Mouse (Mus musculus): ENCODE measurements around the gene Rps6kc1. TPM values are rescaled to one million over a fixed set of nuclear protein-coding genes. Genes with fewer than 3 reads are reported as not detected.

The Rps6kc1 gene
- polyA plus RNA-seq, 1 experiment from 2014 or later = 17.3 TPM

DNA sequence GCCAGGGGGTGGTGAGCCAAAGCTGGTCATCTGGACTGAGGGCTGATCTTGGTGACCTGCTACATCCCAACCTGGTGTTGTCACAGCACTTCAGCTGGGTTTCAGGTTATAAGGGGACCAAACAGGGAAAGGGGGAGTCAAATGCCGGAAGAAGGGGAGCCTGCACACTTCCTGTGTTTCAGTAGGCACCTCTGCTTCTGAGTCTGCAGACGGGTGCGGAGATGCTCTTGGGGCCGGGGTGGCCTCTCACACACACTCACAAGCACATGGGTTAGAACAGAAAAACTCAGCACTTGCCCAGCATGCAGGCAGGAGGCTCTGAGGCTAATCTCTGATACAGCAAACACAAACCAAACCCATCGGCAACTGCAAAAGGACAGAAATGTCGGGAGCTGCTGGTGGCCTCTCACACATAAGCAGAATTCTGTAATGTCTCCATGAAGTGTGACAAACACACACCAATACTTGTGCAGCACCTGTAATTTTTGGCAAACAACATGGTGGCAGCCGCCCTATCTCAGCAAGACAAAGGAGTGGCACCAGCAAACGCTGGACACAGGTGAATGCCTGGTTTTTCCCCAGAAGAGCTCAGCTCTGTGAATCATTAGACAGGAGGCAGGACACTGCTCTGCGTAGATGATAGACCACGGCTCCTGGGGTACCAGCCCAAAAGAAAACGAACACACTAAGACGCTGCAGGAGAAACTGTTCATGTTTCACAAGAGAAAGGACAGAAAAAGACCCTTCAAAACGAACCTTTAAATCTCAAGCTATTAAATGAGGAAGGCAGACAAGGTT is 139.3 kb downstream of the Rps6kc1 start:
- 80% methylated on average over 13 of the region's 13 CpGs for WGBS
- Histone ChIP-seq H3K36me3 (peaks cover 22% of the 10 kb centered on the region), H3K4me3 (no peak overlapping the region), H3K27ac (no peak overlapping the region), H3K9ac (no peak overlapping the region), H3K9me3 (no peaks in the 10 kb centered on the region), H3K27me3 (no peaks in the 10 kb centered on the region), H3K4me2 (replicated peaks) (no peak overlapping the region), H3K4me1 (0 out of 2 replicates have a peak, but pooled peaks cover 7% of the 10 kb centered on the region)
- ATAC-seq (ENCODE audit: low FRiP score, low read depth) = no peak

DNA sequence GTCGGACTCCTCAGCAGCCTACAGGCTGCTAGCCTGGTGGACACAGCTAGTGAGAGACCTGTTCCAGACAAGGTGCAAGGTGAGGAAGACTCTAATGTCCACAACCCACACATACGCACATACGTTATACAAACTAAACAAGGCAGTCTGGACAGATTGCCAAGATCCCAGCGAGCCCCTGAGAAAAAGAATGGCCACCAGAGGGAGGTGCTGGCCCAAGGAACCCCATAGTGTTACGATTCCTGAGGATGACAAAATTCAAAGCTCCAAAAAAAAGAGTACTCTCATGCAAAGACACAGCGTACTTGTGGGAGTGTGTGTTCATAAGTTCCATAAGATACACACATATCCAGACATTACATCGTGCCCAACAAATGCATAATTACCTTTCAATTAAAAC is 141.8 kb downstream of the Rps6kc1 start:
- Histone ChIP-seq H3K4me3 (no peak overlapping the region), H3K27me3 (no peaks in the 10 kb centered on the region), H3K4me1 (0 out of 2 replicates have a peak, but pooled peaks cover 6% of the 10 kb centered on the region), H3K4me2 (replicated peaks) (no peak overlapping the region), H3K9me3 (0 out of 2 replicates have a peak, but pooled peaks cover 3% of the 10 kb centered on the region), H3K36me3 (peaks cover 11% of the 10 kb centered on the region; the same call in 1 of the 2 replicates), H3K27ac (no peak overlapping the region), H3K9ac (no peak overlapping the region)
- WGBS = 82% methylated on average over 7 of the region's 7 CpGs
- ATAC-seq (ENCODE audit: low FRiP score, low read depth) = no peak

DNA sequence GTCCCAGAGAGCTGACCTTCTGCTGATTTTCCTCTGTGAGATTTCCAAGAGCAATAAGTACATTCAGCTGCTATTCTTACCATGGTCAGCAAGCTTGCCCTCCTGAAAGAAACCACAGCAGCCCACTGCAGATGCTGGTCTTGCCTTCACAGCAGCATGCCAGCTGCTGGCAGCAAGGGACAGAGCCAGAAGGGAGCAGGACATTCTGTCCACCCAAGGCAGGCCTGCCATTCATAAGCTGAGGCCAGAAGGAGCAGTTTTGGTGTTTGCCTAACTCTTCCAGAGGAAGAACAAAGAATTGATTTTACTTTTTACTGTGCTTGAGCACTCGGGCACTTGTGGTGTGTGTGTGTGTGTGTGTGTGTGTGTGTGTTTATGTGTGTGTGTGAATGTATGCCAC is 143.3 kb downstream of the Rps6kc1 start:
- H3K9me3 ChIP-seq = 0 out of 2 replicates have a peak, but pooled peaks cover 3% of the 10 kb centered on the region
- WGBS = 50% methylated on average over 1 of the region's 1 CpGs
- no peak overlapping the region for H3K4me2 ChIP-seq (replicated peaks)
- H3K36me3 ChIP-seq = peaks cover 10% of the 10 kb centered on the region; the same call in 1 of the 2 replicates
- H3K27me3 ChIP-seq = no peaks in the 10 kb centered on the region
- H3K4me1 ChIP-seq = 0 out of 2 replicates have a peak, but pooled peaks cover 4% of the 10 kb centered on the region
- H3K9ac ChIP-seq = no peak overlapping the region
- ATAC-seq (ENCODE audit: low FRiP score, low read depth) = no peak
- no peak overlapping the region for H3K4me3 ChIP-seq
- H3K27ac ChIP-seq = no peak overlapping the region

DNA sequence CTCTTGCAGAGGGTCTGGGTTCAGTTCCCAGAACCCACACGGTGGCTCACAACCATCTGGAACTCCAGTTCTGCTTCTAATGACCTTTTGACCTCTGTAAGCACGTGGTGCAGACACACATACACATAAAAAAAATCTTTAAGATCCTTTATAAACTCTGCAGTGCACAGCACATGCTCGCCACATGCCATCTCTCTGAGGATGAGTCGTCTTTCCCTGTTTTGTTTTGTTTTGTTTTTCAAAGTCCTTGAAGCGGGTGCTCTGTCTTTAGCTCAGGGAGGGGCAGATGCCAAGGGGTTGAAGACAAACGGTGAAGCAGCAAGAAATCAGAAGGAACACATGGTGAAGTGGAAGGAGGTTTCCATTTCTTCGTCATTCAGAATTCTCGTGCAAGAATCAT is 143.9 kb downstream of the Rps6kc1 start:
- Histone ChIP-seq H3K4me2 (replicated peaks) (no peak overlapping the region), H3K36me3 (peaks cover 7% of the 10 kb centered on the region; the same call in 1 of the 2 replicates), H3K9me3 (0 out of 2 replicates have a peak, but pooled peaks cover 3% of the 10 kb centered on the region), H3K9ac (no peak overlapping the region), H3K27ac (no peak overlapping the region), H3K27me3 (no peaks in the 10 kb centered on the region), H3K4me1 (0 out of 2 replicates have a peak, but pooled peaks cover 4% of the 10 kb centered on the region), H3K4me3 (no peak overlapping the region)
- WGBS = 44% methylated on average over 8 of the region's 8 CpGs
- ATAC-seq (ENCODE audit: low FRiP score, low read depth) = no peak

DNA sequence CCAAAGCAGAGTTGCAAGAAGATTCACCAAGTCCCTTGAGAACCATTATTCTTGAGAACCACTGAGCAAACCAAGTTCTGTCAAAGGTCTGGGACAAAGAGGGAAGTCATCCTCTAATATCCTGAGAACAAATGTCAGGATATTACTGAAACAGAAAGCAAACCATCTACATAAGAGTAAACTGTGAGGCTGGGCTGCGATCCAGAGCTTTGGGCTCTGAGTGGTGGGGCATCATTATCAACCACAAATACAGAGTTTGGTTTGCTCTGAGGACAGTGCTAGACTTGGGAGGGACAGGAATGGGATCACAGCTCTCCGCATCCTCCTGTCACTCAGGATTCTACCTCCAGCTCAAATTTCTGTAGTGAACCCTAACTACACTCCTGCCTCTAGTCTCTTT is 144.8 kb downstream of the Rps6kc1 start:
- 98% methylated on average over 2 of the region's 2 CpGs for WGBS
- 0 out of 2 replicates have a peak, but pooled peaks cover 4% of the 10 kb centered on the region for H3K4me1 ChIP-seq
- H3K36me3 ChIP-seq = 0 out of 2 replicates have a peak, but pooled peaks cover under 1% of the 10 kb centered on the region
- H3K9ac ChIP-seq = no peak overlapping the region
- H3K4me3 ChIP-seq = no peak overlapping the region
- no peak overlapping the region for H3K27ac ChIP-seq
- H3K4me2 ChIP-seq (replicated peaks) = no peak overlapping the region
- H3K27me3 ChIP-seq = no peaks in the 10 kb centered on the region
- ATAC-seq (ENCODE audit: low FRiP score, low read depth) = no peak
- H3K9me3 ChIP-seq = 0 out of 2 replicates have a peak, but pooled peaks cover 3% of the 10 kb centered on the region

DNA sequence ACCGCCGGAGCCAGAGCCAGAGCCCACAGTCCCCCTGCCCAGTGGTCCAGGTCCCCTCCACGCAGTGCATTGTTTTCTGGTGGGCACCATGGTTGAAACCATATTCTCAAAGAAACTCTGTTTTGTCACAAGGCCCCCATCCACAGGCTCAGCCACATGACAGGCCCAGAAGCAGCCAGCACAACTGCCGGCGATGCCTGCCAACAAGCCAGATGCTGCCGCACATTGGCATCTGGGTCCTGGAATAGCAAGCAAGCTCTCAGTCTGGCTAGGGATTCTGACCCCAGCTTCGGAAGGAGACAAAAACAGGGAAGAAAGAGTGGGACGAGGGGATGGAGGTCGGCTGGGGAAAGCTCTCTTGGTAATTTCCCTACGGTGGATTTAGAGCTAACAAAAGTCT is 147.8 kb downstream of the Rps6kc1 start:
- Histone ChIP-seq H3K27ac (no peak overlapping the region), H3K27me3 (no peaks in the 10 kb centered on the region), H3K4me3 (no peak overlapping the region), H3K9me3 (0 out of 2 replicates have a peak, but pooled peaks cover 3% of the 10 kb centered on the region), H3K4me2 (replicated peaks) (no peak overlapping the region), H3K4me1 (0 out of 2 replicates have a peak, but pooled peaks cover 4% of the 10 kb centered on the region), H3K36me3 (no peaks in the 10 kb centered on the region), H3K9ac (no peak overlapping the region)
- 78% methylated on average over 10 of the region's 10 CpGs for WGBS
- ATAC-seq (ENCODE audit: low FRiP score, low read depth) = no peak

DNA sequence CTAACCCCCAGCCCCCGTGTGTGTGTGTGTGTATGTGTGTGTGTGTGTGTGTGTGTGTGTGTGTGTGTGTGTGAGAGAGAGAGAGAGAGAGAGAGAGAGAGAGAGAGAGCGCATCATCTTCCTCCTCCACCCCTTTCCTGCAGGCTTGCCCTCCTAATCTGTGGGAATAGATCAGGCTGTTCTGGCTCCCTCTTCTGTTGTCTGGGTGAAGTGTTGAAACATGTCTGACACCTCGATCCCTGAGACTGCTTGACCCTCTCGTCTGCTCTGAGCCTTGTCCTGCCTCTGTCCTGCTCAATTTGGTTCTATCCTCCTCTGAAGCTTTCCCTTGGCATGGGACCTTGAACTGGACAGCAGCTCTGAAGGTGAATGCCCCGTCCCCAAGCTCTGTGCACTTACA is 149.8 kb downstream of the Rps6kc1 start:
- no peak for ATAC-seq (ENCODE audit: low FRiP score, low read depth)
- H3K27ac ChIP-seq = no peak overlapping the region
- 32% methylated on average over 5 of the region's 5 CpGs for WGBS

DNA sequence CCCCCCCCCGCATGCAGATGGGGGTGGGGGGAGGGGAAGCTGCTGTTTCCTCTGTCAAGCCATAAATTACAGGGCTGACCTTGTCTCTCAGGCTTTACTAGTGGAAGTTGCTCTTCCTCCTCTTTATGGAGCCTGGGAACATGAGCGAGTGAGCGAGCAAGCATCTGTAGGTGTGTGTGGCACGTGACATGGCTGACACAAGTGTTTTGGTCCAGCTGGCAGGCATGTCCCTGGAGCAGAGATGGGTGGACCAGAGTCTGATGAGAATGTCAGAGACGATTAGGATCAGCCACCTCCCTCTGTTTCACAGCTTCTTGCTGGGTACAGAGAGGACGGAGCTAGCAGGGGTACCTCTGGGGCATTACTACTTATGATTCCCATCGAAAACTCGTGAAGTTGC is 153.7 kb downstream of the Rps6kc1 start:
- H3K9ac ChIP-seq = no peak overlapping the region
- ATAC-seq (ENCODE audit: low FRiP score, low read depth) = no peak
- no peaks in the 10 kb centered on the region for H3K27me3 ChIP-seq
- WGBS = 66% methylated on average over 8 of the region's 8 CpGs
- H3K4me3 ChIP-seq = no peak overlapping the region
- H3K4me1 ChIP-seq = peaks cover 4% of the 10 kb centered on the region; the same call in 1 of the 2 replicates
- no peaks in the 10 kb centered on the region for H3K36me3 ChIP-seq
- H3K9me3 ChIP-seq = no peaks in the 10 kb centered on the region
- no peak overlapping the region for H3K27ac ChIP-seq
- no peak overlapping the region for H3K4me2 ChIP-seq (replicated peaks)

More for the DNA sequence above, 149.8 kb downstream of the Rps6kc1 start:
- Histone ChIP-seq H3K4me3 (no peak overlapping the region), H3K4me2 (replicated peaks) (no peak overlapping the region), H3K36me3 (no peaks in the 10 kb centered on the region), H3K9ac (no peak overlapping the region), H3K9me3 (0 out of 2 replicates have a peak, but pooled peaks cover 3% of the 10 kb centered on the region), H3K27me3 (no peaks in the 10 kb centered on the region), H3K4me1 (peaks cover 4% of the 10 kb centered on the region; the same call in 1 of the 2 replicates)

DNA sequence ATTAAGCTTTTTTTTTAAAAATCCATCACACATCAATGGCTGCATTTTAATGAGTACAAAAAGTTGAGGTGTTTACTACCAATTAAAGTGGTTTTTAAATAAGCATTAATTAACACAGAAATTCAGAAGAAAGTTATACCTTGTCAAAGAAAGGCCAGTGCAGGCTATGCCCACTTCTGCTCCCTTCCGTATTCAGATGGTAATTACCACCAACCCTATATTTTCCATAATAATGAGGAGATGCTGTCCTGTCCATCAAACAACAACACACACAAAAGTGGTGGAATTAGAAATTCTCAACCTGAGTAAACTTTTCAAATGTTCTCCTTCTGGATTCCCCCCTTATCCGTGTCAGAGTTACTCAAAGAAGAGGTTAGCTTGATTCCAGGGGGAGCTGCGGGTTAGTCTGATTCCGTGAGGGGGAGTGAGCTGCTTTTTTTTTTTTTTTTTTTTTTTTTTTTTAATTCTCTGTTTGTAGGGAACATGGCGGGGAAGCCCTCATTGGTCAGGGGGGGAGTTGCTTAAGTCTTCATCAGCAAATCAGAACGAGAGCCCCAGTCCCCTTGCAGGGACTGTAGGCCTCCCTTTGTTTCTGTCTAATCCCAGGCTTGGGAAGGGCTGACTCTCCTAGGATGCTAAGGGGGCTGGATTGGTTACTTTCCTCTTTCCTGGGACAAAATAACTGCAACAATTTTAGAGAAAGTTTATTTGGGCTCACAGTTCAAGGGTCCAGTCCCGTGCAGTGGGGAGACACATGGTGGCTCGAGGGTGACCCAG is 159.6 kb downstream of the Rps6kc1 start:
- H3K27me3 ChIP-seq = no peaks in the 10 kb centered on the region
- no peak overlapping the region for H3K4me3 ChIP-seq
- no peak for ATAC-seq (ENCODE audit: low FRiP score, low read depth)
- 0 out of 2 replicates have a peak, but pooled peaks cover 5% of the 10 kb centered on the region for H3K9me3 ChIP-seq
- H3K27ac ChIP-seq = no peak overlapping the region
- H3K4me1 ChIP-seq = no peaks in the 10 kb centered on the region
- H3K9ac ChIP-seq = no peak overlapping the region
- WGBS = 73% methylated on average over 8 of the region's 8 CpGs
- no peaks in the 10 kb centered on the region for H3K36me3 ChIP-seq
- H3K4me2 ChIP-seq (replicated peaks) = no peak overlapping the region

DNA sequence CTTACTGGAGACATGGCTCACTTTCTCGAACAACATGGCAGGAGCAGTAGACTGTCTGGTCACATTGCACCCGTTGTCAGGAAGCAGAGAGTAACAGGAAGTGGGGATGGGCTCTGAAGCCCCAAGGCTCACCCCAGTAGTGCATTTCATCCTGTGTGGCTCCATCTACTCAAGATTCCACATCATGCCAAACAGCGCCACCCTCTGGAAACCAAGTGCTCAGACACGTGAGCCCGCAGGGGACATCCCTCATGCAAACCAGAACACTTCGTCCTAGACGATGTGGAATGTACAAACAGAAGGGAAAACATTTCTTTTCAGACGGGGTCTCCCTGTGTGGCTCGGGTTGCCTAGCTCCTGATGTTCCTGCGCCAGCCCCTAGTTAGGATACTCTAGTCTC is 162.6 kb downstream of the Rps6kc1 start:
- H3K9ac ChIP-seq = no peak overlapping the region
- no peak overlapping the region for H3K4me3 ChIP-seq
- ATAC-seq (ENCODE audit: low FRiP score, low read depth) = no peak
- H3K27ac ChIP-seq = no peak overlapping the region
- WGBS = 87% methylated on average over 10 of the region's 10 CpGs
- H3K4me1 ChIP-seq = no peaks in the 10 kb centered on the region
- no peaks in the 10 kb centered on the region for H3K27me3 ChIP-seq
- no peak overlapping the region for H3K4me2 ChIP-seq (replicated peaks)
- no peaks in the 10 kb centered on the region for H3K36me3 ChIP-seq
- H3K9me3 ChIP-seq = 0 out of 2 replicates have a peak, but pooled peaks cover 5% of the 10 kb centered on the region

DNA sequence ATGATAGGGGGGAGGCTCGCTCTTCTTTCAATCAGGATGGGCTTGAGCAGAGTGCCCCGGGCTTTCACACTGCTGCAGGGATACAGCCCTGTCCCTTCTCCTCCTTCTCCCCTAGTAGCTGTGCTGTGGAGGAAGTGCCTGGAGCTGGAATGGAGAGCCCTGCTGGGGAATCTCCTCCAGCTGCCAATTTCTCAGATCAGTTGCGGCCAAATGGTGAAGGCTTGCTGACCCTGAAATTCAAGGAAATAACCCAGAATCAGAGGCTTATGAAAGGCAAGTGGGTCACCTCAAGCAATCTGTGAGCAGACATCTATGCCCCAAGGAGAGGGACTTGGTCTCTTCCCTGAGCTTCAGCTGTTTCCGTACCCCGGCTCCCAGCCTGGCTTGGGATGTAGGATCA is 170.1 kb downstream of the Rps6kc1 start:
- Histone ChIP-seq H3K9ac (no peak overlapping the region), H3K36me3 (no peaks in the 10 kb centered on the region), H3K27ac (no peak overlapping the region), H3K4me3 (no peak overlapping the region), H3K4me2 (replicated peaks) (no peak overlapping the region), H3K27me3 (no peaks in the 10 kb centered on the region), H3K4me1 (no peaks in the 10 kb centered on the region), H3K9me3 (0 out of 2 replicates have a peak, but pooled peaks cover 9% of the 10 kb centered on the region)
- WGBS = 56% methylated on average over 5 of the region's 5 CpGs
- ATAC-seq (ENCODE audit: low FRiP score, low read depth) = no peak

DNA sequence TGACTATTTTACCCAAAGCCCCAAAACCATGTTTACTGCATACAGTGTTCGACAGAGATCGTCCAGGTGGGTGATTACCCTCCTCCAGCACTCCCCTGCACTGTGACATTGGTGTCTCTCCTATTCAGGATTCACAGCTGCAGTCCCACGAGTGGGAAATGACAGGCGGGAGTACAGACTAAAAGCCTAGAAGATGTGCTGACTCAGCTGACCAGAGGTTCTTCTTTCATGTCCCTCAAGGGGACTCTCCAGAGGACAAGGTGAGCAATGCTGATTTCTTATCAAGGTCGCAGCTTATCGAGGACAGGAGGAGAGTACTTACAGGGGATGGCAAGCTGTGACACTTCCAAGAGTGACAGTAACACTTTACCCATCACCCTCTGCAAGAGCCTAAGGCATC is 178.8 kb downstream of the Rps6kc1 start:
- Histone ChIP-seq H3K4me2 (replicated peaks) (no peak overlapping the region), H3K27ac (no peak overlapping the region), H3K27me3 (no peaks in the 10 kb centered on the region), H3K36me3 (no peaks in the 10 kb centered on the region), H3K9me3 (no peaks in the 10 kb centered on the region), H3K4me1 (no peaks in the 10 kb centered on the region), H3K9ac (no peak overlapping the region), H3K4me3 (no peak overlapping the region)
- no peak for ATAC-seq (ENCODE audit: low FRiP score, low read depth)
- WGBS = 82% methylated on average over 6 of the region's 6 CpGs
